Mouse (Mus musculus) fat pad, adult 2 months (tissue): ENCODE measurements around the gene Slc8b1.

Experiments
- DNase-seq: peaks from one replicate; pipeline ENCODE4 v3.0.0-alpha.2; 2011; ENCODE audit warnings: low read depth, low spot score; ENCODE audit errors: extremely low read depth

The Slc8b1 gene

DNA sequence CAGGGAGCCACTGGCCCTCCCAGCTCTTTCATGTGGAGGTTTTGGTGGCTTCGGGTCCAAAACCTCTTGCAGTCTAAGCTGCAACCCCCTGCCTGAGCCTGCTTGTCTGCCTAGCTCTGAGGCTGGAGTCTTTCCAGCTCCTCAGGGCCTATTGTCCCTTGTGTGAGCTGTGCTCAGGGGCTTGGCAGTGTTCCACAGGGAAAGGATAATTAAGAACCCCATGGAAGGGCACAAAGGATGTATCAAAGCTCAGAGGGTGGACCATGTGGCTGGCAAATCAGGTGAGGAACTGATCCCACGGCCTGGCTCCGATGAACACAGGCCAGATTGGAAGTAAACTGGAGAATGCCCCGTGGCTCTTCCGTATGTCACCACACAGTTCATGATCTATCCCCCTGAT is 55.1 kb downstream of the Slc8b1 start:
- DNase-seq, result no peak

DNA sequence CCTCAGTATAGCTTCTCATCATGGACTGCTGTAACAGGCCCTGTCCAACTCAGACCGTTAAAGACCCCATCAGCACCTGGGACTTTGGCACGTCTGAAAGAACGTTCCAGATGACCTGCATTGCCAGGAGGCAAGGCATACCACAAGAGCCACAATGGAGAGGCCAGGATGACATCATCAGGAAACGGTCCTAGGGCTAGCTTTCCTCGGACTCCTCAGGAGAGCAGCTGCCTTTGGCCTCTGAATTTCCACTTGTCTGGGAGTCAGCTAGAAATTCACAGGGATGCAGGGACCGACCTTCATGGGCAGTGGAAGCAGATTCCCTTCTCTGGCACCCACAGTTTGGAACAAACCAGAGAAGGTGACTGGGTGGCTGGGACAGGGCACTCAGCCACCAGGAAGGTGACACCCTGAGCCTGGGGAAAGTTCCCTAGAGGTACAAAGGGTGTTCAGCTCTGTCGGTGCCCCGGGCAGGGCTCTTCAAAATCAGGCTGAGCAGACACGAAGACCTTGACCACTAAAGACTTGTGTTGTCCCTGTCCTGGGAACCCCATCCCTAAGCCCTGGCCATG is 55.8 kb downstream of the Slc8b1 start:
- no peak for DNase-seq

DNA sequence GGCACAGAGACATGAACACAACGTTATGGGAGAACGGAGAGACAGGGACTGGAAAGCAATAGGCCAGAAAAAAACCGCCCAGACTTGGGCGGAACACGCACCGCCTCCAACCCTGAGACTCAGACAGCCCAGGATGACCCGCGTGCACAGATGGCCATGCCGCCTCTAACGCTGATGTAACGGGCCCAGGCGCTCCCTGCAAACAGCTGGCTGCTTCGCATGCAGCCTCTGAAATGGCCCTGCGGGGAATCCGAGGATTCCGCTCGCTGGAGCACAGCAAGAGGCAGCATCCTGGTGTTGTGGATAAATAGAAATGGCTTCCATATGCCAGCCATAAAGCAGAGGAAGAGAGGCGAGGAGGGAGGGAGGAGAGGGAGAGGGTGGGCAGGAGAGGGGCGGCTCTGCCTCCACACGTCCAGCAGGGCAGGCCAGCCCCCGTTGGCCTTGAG is 56.3 kb downstream of the Slc8b1 start:
- DNase-seq, result no peak

DNA sequence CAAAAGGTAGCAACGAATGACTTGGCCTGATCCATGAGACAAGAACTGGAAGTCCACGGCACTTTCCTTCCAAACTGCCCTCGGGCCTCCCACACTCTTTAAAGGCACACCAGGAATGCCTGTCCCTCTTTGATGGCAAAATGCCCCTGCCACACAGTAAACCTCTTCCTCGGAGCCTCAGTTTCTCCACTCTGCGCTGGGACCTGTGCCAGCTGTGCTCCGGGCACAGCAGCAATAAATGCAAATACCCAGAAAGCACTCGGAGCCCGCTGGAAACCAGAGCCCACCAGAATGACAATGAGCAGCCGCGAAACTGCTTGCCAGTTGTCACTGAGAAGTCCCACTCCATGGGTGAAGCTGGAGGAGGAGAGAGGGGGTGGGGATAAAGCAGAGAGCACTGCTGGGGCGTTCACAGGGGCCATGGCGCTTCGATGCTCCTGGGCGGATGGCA is 56.8 kb downstream of the Slc8b1 start:
- no peak for DNase-seq

DNA sequence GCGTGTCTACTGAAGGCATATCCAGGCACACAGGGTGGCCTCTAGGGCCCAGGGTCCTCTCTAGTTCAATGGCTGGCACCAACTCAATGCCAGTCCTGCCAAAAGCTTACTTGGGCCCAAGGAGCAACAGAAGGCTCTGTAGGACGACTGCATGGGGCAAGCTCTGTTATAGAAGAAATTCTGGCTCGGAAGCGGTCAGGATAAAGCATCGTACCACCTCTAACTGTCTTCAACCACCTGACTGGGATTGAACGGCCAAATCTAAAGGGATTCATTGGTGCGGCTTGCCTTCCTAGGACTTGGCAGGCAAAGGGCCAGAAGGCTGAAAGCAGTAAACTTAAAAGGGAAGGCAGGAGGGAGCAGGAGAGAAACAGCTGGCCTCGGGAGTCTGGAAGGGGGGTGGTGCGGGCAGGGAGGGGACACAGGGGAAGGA is 57.4 kb downstream of the Slc8b1 start:
- no peak for DNase-seq

DNA sequence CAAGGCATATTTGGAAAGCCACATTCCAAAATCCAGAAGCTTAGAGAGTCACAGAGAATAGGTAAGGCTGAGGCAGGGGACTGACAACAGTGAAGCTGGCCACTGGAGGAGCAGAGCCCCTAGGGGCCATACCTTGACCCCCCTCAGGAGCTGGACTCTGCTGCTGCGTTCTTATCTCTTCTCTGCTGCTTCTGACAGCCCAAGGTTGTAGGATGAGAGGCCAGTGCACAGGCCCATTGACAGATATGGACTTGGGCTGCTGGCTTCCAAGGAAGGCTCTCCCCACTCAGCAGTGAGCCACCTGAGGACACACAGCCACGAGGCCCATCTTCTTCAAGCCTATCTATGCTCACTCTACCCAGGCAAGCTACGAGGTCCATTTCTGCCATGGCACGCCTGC is 58.0 kb downstream of the Slc8b1 start:
- no peak for DNase-seq

DNA sequence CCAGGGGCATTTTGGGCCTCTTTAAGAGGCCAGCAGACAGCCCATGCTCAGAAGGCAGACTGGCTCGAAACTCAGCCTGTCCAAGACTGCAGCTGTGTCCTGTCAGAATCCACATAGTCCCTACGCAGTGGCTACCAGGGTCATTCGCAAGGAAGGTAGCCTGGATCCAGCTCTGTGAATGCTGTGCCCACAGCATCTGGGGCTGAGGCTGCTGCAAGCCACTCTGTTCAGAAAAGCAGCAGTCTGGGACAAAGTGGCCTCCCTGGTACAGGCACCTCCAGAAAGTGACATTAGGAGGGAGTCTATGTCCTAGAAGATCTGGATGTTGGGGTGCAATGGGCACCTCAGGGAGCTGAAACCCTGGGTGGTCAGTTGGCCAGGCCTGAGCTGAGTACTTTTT is 58.8 kb downstream of the Slc8b1 start:
- DNase-seq, result no peak

DNA sequence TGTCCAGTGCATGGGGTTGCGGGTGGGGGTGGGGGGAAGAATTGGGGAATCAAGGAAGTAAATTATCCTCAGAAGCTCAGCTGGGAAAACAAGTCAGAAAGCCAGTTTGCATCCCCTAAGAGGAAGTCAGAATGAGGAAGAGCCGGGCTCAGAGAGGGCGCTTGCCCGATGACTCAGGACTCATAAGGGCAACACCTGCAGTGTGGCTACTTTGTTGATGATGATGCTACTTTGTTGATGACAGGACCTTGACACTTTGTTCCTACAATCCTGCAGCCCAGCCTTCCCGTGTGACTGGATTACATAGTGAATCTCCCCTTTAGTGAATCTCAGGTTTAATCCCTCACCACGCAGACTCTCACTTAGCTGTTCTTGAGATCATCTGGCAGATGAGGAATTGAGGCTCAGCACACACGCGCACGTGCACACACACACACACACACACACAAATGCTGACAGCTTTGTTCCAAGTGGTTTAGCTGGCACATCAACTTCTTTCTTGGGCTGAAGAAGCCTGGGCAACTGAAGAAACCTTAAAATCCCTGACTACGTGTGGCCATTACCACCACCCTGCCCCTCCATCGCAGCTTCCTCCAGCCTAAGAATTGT is 59.4 kb downstream of the Slc8b1 start:
- no peak for DNase-seq

DNA sequence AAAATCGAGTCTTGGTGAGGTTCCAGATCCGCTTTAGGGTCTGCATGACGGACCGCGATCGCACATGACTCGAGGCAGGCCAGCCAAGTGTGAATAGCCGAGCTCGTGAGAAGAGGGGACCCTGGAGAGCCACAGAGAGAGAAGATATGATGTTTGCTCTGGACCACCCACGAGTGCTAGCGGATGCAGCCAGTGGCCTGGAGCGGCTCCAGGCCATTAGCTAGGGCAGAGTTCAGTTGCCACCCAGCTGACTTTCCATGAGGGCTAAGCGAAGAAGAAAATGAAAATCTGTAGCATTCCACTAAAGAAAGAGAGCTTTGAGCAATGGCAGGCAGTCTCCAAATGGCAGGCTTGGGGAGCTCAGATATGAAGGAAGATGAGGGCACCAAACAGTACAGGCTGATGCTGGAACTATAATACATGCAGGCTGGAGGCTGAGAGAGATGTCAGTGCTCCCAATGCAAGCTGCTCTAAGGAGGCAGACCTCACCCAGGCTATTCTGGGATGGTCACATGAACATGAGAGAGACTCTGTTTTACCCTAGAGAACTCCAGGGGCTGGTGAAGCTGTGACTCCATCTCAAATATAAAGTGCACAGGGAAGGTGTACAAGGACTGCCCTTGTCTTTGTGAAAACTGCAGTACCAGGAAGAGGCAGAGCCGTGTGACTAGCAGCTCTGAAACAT is 60.2 kb downstream of the Slc8b1 start:
- DNase-seq, result no peak

DNA sequence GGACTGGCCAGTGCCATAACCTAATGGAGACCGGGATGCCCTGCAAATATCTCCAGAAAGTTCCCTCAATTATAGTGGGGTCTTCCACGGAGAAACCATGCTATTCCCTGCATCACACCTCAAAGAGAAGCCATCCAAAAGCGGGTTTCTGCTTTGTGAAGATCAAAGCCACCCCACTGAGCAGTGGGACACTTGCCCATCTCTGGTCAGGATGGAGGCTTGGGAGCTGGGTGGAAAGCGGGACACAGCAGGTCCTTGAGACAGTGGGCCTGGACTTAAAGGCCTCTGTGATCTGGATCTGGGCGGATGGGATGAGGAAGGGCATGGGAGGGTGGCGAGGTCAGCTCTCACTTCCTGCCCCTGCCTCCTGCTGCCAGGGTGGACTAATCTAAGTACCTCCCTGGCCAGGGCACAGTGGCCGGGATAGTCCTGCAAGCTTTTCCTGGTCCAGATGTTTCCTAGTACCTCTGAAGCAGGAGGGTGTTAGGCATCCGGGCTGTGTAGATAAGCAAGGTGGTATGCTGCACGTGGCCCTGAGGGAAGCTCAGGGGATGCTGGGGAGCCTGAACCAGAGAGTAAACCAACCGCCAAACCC is 63.6 kb downstream of the Slc8b1 start:
- DNase-seq, result no peak

DNA sequence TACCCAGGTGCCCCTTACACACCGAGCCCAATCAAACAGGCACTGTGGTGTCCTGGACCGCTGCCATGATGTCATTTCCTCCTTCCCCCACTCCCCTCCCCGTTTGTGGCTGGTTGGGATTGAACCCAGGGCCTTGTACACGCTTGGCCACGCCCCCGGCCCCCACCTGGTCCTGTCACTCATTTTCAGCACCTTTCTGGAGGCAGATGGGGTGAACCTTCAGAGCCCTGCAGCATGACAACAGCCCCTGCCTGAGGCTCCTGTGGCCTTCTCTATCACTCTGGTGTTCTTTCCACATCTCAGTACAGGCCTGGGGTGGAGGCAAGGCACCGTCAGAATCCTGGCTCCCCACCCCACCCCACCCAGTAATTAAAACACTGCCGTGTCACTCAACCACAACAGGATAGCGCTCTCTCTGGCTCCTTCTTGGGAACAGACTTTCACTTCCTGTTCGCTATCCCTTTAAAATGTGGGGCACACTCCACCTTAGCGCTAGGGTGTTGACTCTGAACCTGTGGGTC is 65.9 kb downstream of the Slc8b1 start:
- no peak for DNase-seq

DNA sequence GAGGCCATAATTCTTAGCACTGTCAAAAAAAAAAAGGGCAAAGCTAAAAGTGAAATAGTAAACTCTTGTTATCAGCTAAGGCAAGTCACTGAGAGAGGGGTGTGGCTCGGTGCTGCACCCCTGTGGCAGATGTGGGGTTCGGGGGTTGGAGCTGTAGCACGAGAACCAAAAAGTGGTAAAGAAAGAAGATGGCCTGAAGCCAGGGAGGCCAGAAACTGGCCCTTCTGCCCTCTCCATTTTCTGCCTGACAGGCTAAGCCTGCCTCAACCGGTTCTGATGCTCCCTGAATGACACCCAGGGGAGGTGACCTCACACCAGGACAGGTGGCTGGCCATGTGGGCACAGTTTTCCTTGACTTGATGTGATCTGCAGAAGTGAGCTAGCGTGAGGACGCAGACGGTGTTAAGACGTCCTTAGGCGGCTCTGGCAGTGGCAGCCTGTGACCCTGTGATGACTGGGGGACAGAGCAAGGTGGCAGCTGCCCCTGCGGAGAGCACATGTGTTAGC is 67.0 kb downstream of the Slc8b1 start:
- DNase-seq, result no peak

DNA sequence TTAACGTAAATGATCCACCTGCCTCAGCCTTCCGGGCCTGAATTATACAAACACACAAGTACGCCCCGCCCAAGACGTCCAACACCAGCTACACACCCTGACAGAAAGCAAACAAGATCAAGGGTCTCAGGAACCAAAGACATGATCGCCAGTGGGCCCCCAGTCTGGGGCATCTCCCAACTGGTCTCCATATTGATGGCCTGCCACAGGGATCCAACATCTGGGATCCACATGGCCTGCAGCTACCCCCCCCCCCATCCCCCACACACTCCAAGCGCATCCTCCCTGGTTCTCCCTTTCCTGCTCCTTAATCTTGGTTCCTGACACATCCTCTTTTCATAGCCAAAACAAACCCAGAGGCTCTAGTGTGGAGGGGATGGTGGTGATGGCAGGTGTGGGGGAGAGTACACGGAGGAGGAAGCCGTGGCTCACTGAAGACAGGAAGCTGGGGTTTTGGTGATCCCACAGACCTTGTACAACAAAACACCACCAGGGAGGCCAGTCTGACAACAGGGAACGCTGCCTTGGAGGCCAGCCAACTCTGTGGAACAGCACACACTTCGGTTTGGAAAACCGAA is 67.6 kb downstream of the Slc8b1 start:
- DNase-seq, result no peak

DNA sequence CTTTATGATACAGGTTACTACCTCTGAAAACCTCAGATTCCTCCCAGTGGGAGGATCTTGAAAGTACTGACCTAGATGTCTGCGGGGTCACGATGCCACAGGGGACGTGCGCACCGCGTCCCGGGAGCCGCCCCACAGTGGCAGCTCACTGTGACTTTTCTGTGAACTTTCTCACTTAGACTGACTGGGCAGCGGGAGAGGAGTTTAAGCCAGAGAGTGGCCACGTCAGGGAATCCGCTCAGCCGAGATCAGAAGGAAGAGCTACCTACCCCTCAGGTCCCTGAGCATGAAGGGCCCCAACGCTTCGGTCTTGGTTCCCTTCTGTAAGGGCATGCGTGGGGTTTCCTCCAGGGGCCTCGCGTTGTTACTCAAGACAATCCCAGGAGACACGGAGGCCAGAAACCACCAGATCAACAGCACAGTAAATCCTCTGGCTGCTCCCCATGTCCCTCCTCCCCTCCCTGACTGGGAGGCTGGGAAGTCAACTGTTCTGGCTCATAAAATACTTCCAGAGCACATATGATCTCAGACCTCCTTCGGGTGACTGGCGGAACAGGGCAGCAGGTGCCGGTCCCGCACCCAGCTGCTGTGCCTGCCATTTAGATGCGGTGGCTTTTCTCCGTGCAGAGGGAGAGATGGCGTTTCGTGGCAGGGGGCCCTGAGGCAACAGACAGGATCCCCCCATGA is 68.4 kb downstream of the Slc8b1 start:
- DNase-seq, result no peak

DNA sequence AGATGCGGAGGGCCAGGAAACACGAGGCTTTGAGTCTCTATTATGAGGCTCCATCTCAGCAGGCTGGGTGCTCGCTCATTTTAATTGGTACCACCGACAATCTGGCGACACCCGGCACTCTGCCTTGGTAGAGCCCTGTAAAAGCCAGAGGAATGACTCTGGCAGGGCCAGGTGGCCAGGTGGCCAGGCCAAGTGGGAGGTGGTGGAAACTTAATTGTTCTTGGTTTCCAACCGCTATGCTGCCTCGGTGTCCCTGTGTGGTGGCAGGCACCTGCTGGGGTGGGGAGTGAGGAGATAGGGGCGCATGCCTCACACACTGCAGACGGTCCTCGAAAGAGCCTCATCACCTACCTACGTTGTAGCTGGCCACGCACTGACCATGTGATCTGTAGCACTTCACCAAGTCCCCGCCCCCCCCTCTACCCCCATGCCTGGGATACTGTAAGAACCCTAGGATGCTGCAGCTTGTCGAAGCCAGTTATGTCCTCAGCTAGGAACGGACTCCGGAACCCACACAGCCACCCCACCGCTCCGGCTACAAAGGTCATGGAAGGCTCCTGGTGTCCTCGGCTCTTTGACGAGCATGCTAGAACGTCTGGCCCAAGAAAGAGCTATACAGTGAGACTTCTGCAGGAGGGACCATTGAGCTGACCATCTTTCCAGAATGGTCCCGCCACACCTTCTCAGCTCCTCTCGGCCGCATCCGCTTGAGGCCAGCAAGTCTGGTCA is 69.1 kb downstream of the Slc8b1 start:
- DNase-seq, result no peak

DNA sequence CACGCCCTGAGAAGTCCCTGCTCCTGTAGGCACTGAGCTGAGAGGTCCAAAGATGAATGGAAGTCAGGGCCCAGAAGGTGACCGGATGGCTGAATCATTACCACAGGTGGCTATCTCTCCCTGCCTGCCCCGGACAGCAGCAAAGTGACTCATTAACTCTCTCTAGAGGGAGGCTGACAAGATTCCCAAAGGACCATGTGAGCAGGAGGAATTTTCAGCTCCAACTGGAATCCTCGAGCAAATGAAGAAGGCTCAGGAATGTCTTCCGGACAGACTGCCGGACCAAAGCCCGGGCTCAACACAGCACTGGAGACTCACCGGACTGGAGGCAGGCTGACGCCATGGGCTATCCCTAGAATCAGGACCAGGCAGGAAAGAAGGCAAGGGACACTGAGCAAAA is 71.0 kb downstream of the Slc8b1 start:
- no peak for DNase-seq

DNA sequence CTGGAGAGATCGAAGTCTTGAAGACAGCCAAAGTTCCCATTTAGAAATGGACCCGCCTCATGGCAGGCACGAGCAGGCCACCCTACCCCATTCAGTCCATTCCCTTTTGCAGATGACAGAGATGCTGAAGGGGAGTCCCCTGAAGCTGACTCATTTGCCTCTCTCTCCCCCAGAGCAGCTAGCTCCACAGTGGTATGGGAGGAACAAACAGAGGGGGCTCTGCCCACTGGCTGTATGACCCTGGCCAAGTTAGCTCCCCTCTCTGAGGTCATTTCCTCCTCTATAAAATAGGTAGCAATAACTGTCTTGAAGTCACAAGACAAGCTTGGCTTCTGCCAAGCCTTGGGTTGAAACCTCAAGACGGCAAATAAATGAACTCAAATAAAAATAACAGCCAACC is 72.5 kb downstream of the Slc8b1 start:
- no peak for DNase-seq
